11 mouse cellular contexts compared by ENCODE assay signal in the genomic region with DNA sequence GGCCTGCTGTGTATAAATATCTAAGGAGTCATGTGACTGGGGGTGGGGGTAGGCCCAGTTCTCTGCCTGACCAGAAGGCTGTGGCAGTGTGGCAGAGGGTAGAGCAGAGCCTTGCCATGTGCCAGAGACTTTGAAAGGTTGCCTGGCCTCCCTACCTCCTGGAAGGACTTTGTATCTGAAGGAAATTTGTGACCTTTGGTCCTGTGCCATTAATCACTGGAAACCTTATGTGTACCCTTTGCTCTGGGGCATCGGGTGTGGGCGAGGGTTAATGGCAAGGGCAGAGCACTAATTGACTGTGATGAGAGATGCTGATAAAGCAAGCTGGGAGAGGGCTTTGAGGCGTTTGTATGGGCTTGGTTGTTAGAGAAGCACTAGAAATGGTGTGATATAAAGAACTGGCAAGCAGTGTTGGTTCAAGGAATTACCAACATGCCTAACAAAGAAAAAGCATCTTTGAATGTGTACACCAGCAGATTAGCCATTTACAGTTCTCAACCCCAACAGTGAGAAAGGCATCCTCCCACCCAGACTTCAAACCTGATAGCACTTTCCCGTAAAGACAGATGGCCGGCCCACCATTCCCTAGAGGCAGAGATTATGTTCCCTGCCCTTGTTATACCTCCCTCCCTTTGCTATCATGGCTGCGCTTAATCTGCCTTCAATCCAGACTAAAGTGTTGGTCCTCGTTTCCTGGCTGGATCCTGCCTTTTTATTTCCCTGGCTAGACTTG.
A peak's percentile ranks its signal among the peaks of the same experiment; 100 is the strongest.
DNase-seq lines count a peak whose midpoint lies in the region; ATAC-seq lines count a peak whose summit lies in the region.
"Had no signal": no experiment of that assay in that cellular context is flagged by ENCODE, and none has a peak within 500 bp of the region (broad histone marks: within the 10 kb centered on the region; RNA-seq: fewer than 3 reads in every experiment).

No protein-coding gene starts in this region.

- no peaks in the 10 kb centered on the region for H3K27me3 ChIP-seq in hindbrain, embryonic 11.5 days (ENCODE audit: control insufficient read depth, insufficient read depth, low read length)
- no peaks in the 10 kb centered on the region for H3K27me3 ChIP-seq in neural tube, embryonic 14.5 days (ENCODE audit: control insufficient read depth, insufficient read depth, low read length)
- H3K27me3 ChIP-seq: heart, embryonic 15.5 days had no signal

- 34% methylated on average over 7 of the region's 7 CpGs for WGBS in hindbrain, embryonic 11.5 days
- WGBS in neural tube, embryonic 14.5 days, result 15% methylated on average over 7 of the region's 7 CpGs

- DNase-seq in cerebellum, adult 9-11 months, result peak; percentile 50
- DNase-seq in hindbrain, embryonic 11.5 days (ENCODE audit: low spot score), result peak; percentile 61
- peak; percentile 72 for DNase-seq in kidney, postnatal 14 days
- no peak for DNase-seq in urinary bladder, adult 18-20 months (ENCODE audit: low spot score in 2 of 2)
- no peak for DNase-seq in layer of hippocampus, postnatal 36 days
- no peak for DNase-seq in ovary, postnatal 14 days (ENCODE audit: low spot score)
- DNase-seq: B cell, adult 2 months had no signal

- ATAC-seq in cerebellum, adult (ENCODE audit: insufficient number of reproducible peaks, low FRiP score, low TSS enrichment), result no peak
- peak; percentile 60; the same call in 1 of the 2 replicates for ATAC-seq in hindbrain, embryonic 11.5 days (ENCODE audit: low FRiP score)
- ATAC-seq in neural tube, embryonic 14.5 days (ENCODE audit: low read depth), result no peak

- H3K36me3 ChIP-seq in hindbrain, embryonic 11.5 days (ENCODE audit: control insufficient read depth, insufficient read depth, low read length), result no peaks in the 10 kb centered on the region
- no peaks in the 10 kb centered on the region for H3K36me3 ChIP-seq in neural tube, embryonic 14.5 days (ENCODE audit: control insufficient read depth, insufficient read depth, low read length)
- H3K36me3 ChIP-seq: heart, embryonic 15.5 days had no signal

- 0 out of 2 replicates have a peak, but pooled peaks cover 3% of the 10 kb centered on the region for H3K4me1 ChIP-seq in hindbrain, embryonic 11.5 days (replicated peaks; ENCODE audit: control insufficient read depth, insufficient read depth, low read length)
- peaks cover 44% of the 10 kb centered on the region for H3K4me1 ChIP-seq in neural tube, embryonic 14.5 days (ENCODE audit: control insufficient read depth, insufficient read depth, low read length)

- no peak overlapping the region for H3K4me2 ChIP-seq in hindbrain, embryonic 11.5 days (replicated peaks; ENCODE audit: low read depth, low read length)
- H3K4me2 ChIP-seq in neural tube, embryonic 14.5 days (ENCODE audit: low read depth, low read length), result no peak overlapping the region
- H3K4me2 ChIP-seq: heart, embryonic 15.5 days; liver, embryonic 11.5 days had no signal

- H3K27ac ChIP-seq in hindbrain, embryonic 11.5 days (ENCODE audit: low read depth, low read length), result peak overlapping the region; percentile 53
- H3K27ac ChIP-seq in neural tube, embryonic 14.5 days (ENCODE audit: low read depth, low read length), result peak overlapping the region; percentile 65; the same call in 1 of the 2 replicates
- H3K27ac ChIP-seq: heart, embryonic 15.5 days had no signal

- H3K9me3 ChIP-seq in hindbrain, embryonic 11.5 days (ENCODE audit: control insufficient read depth, low read length), result no peaks in the 10 kb centered on the region
- H3K9me3 ChIP-seq in neural tube, embryonic 14.5 days (ENCODE audit: control insufficient read depth, low read length), result no peaks in the 10 kb centered on the region
- H3K9me3 ChIP-seq: heart, embryonic 15.5 days had no signal

- H3K9ac ChIP-seq in hindbrain, embryonic 11.5 days (ENCODE audit: low read depth, low read length), result no peak overlapping the region
- H3K9ac ChIP-seq in neural tube, embryonic 14.5 days (replicated peaks; ENCODE audit: low read depth, low read length), result no peak overlapping the region
- H3K9ac ChIP-seq: heart, embryonic 15.5 days had no signal

- no peak overlapping the region for H3K4me3 ChIP-seq in hindbrain, embryonic 11.5 days (ENCODE audit: low read depth, low read length)
- no peak overlapping the region for H3K4me3 ChIP-seq in neural tube, embryonic 14.5 days (ENCODE audit: low read depth, low read length)
- H3K4me3 ChIP-seq: heart, embryonic 15.5 days had no signal

Comparison
In these comparisons a context has a peak if more than half of its experiments do, and no peak if none do; other contexts are left out.
1. DNase-seq: peak in cerebellum, adult 9-11 months (single experiment), hindbrain, embryonic 11.5 days (single experiment) and kidney, postnatal 14 days (single experiment); none in urinary bladder, adult 18-20 months (0 of 2), layer of hippocampus, postnatal 36 days (0 of 2) and ovary, postnatal 14 days (single experiment).